Mouse (Mus musculus): Measurements from ENCODE around the gene Gm6268. TPM values are rescaled to one million over a fixed set of nuclear protein-coding genes. Genes with fewer than 3 reads are reported as not detected.

The Gm6268 gene
- not detected for total RNA-seq (2021)

GRCm38 (mm10) chrX:36400980-36401379, at the start of gene Gm6268:
Gene Gm6268 (plus strand): TSS chrX:36401280.
- intact Hi-C loops (cut with DNase I) = no loop called here
- DNase-seq = no peak

GRCm38 (mm10) chrX:36352446-36352845, 48.6 kb upstream of the Gm6268 start:
- peak; percentile 23 for DNase-seq
- intact Hi-C loops (cut with DNase I) = no loop called here

- no peak for DNase-seq
- intact Hi-C loops (cut with DNase I) = no loop called here
Measured at GRCm38 (mm10) chrX:36385340-36385739, 15.7 kb upstream of the Gm6268 start.

GRCm38 (mm10) chrX:36389971-36390370, 11.1 kb upstream of the Gm6268 start:
- intact Hi-C loops (cut with DNase I) = loop anchor here (5.0 kb wide), 1 partner anchor 163 kb away; no protein-coding TSS in a partner anchor
- peak; percentile 1 for DNase-seq

GRCm38 (mm10) chrX:36390503-36390902, 10.6 kb upstream of the Gm6268 start:
- DNase-seq = no peak
- intact Hi-C loops (cut with DNase I) = loop anchor here (5.0 kb wide), 1 partner anchor 163 kb away; no protein-coding TSS in a partner anchor

- DNase-seq = no peak
- intact Hi-C loops (cut with DNase I) = loop anchor here (5.0 kb wide), 1 partner anchor 165 kb away; no protein-coding TSS in a partner anchor
Measured at GRCm38 (mm10) chrX:36392672-36393071, 8.4 kb upstream of the Gm6268 start.

GRCm38 (mm10) chrX:36393279-36393678, 7.8 kb upstream of the Gm6268 start:
- no peak for DNase-seq
- intact Hi-C loops (cut with DNase I) = loop anchor here (5.0 kb wide), 1 partner anchor 166 kb away; no protein-coding TSS in a partner anchor

GRCm38 (mm10) chrX:36402316-36402715, 1.2 kb downstream of the Gm6268 start:
- intact Hi-C loops (cut with DNase I) = no loop called here

GRCm38 (mm10) chrX:36419153-36419552, 18.1 kb downstream of the Gm6268 start:
- peak; percentile 13 for DNase-seq
- intact Hi-C loops (cut with DNase I) = no loop called here

More at GRCm38 (mm10) chrX:36402316-36402715, 1.2 kb downstream of the Gm6268 start:
- DNase-seq = no peak

- intact Hi-C loops (cut with DNase I) = no loop called here
- DNase-seq = peak; percentile 1
Measured at GRCm38 (mm10) chrX:36434993-36435392, 33.9 kb downstream of the Gm6268 start.

- intact Hi-C loops (cut with DNase I) = no loop called here
- no peak for DNase-seq
Measured at GRCm38 (mm10) chrX:36437932-36438331, 36.9 kb downstream of the Gm6268 start.

Small RNA genes lying within 50 kb of the gene (microRNA-seq; reads per million reads assigned to microRNA genes)
- gene Gm44485 = not detected

Other genes starting within 250 kb of the Gm6268 start
- 100 to 1,000 TPM in 1 of 2 experiments, 10 to 100 TPM in 1; 88.0 to 143 TPM for gene Zcchc12, start 205.4 kb upstream of the Gm6268 start, total RNA-seq (2021)
- gene Lonrf3, start 72.9 kb upstream of the Gm6268 start, total RNA-seq (2021) = 1 to 10 TPM; 4.7 to 5.6 TPM
- gene Gm14569, start 90.5 kb downstream of the Gm6268 start, total RNA-seq (2021) = not detected
- gene Pgrmc1, start 196.9 kb downstream of the Gm6268 start, total RNA-seq (2021) = 100 to 1,000 TPM; 273 to 292 TPM
- gene Akap17b, start 244.1 kb downstream of the Gm6268 start, total RNA-seq (2021) = 10 to 100 TPM in 1 of 2 experiments, 1 to 10 TPM in 1; 9.8 to 10.1 TPM

Measured in left cerebral cortex, postnatal 4 days (tissue).